8 mouse cellular contexts compared by ENCODE assay signal in the genomic region with DNA sequence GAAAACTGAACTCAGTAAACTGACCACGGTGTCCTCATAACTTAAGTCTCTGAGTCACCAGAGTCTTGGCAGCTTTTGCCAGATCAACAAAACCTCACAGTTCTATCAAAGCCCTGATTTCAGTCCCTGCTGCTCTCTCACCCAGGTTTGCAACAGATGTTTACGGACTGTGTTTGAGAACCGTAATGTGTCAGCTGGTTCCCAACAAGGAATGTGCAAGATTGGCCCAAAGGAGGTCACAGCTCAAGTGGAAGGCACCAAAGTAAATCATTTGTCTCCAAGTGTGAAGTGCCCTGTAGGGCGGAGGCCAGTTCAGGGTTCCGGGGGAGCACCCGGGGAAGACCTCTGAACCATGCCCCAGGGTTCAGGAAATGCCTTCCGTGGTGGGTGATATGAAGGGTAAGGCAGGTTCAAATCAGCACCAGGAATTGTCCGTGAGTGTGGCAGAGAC. TPM values are rescaled to one million over a fixed set of nuclear protein-coding genes. Genes with fewer than 3 reads are reported as not detected.
DNase-seq lines count a peak whose midpoint lies in the region; ATAC-seq and TF ChIP-seq lines count a peak whose summit lies in the region.

No protein-coding gene starts in this region.

- H3K9ac ChIP-seq in heart, adult 2 months (ENCODE audit: low read depth, low read length) = no peak overlapping the region
- no peak overlapping the region for H3K9ac ChIP-seq in neural tube, embryonic 14.5 days (replicated peaks; ENCODE audit: low read depth, low read length)

- TF ChIP-seq EP300 in heart, adult 2 months (IDR thresholded peaks at IDR 0.05; ENCODE audit: insufficient read depth, low read depth, low read length) = no peak

- no peak for TF ChIP-seq CTCF in testis, adult 2 months (IDR thresholded peaks at IDR 0.05; ENCODE audit: control insufficient read depth, insufficient read depth, insufficient replicate concordance, low read depth, low read length)
- TF ChIP-seq CTCF in heart, adult 2 months (IDR thresholded peaks at IDR 0.05) = no peak
- no peak for TF ChIP-seq CTCF in thymus, adult 2 months (IDR thresholded peaks at IDR 0.05; ENCODE audit: borderline replicate concordance, control insufficient read depth, extremely low read depth, insufficient read depth, low read length, poor library complexity)

- no peak for ATAC-seq in neural tube, embryonic 14.5 days (ENCODE audit: low read depth)

- H3K79me2 ChIP-seq in heart, adult 2 months (replicated peaks; ENCODE audit: control insufficient read depth, insufficient read depth, low read length) = no peaks in the 10 kb centered on the region

- H3K4me2 ChIP-seq in neural tube, embryonic 14.5 days (ENCODE audit: low read depth, low read length) = no peak overlapping the region

- DNase-seq in testis, postnatal 10 days (ENCODE audit: low spot score) = no peak
- peak in 1 of 2 experiments; percentile 46 for DNase-seq in heart, adult 2 months
- peak; percentile 90 for DNase-seq in kidney, adult 9 months
- DNase-seq in natural killer cell, adult 2 months (ENCODE audit: low spot score in 2 of 2) = no peak
- no peak for DNase-seq in thymus, postnatal 10 days (ENCODE audit: low spot score in 2 of 2)
- no peak for DNase-seq in thymus, adult 2 months

- TF ChIP-seq POLR2A in testis, adult 2 months (IDR thresholded peaks at IDR 0.05; ENCODE audit: control insufficient read depth, low read depth, low read length) = no peak
- TF ChIP-seq POLR2A in heart, adult 2 months (IDR thresholded peaks at IDR 0.05; ENCODE audit: insufficient read depth, low read depth, low read length) = no peak
- TF ChIP-seq POLR2A in thymus, adult 2 months (IDR thresholded peaks at IDR 0.05; ENCODE audit: control insufficient read depth, extremely low read depth, insufficient read depth, low read length, poor library complexity) = no peak

- no peaks in the 10 kb centered on the region for H3K36me3 ChIP-seq in testis, adult 2 months (ENCODE audit: control insufficient read depth, insufficient read depth, low read length)
- no peaks in the 10 kb centered on the region for H3K36me3 ChIP-seq in heart, adult 2 months (ENCODE audit: control insufficient read depth, insufficient read depth, low read length)
- H3K36me3 ChIP-seq in neural tube, embryonic 14.5 days (ENCODE audit: control insufficient read depth, insufficient read depth, low read length) = no peaks in the 10 kb centered on the region
- H3K36me3 ChIP-seq in thymus, adult 2 months (ENCODE audit: control insufficient read depth, insufficient read depth, low read length) = no peaks in the 10 kb centered on the region

- H3K4me1 ChIP-seq in testis, adult 2 months (ENCODE audit: control insufficient read depth, insufficient read depth, low read length) = peaks cover 10% of the 10 kb centered on the region
- H3K4me1 ChIP-seq in heart, adult 2 months (ENCODE audit: control insufficient read depth, insufficient read depth, low read length) = peaks cover 15% of the 10 kb centered on the region
- H3K4me1 ChIP-seq in neural tube, embryonic 14.5 days (ENCODE audit: control insufficient read depth, insufficient read depth, low read length) = peaks cover 4% of the 10 kb centered on the region; the same call in 1 of the 2 replicates
- peaks cover 3% of the 10 kb centered on the region; the same call in 1 of the 2 replicates for H3K4me1 ChIP-seq in thymus, adult 2 months (replicated peaks; ENCODE audit: control insufficient read depth, insufficient read depth, low read length)

- H3K9me3 ChIP-seq in neural tube, embryonic 14.5 days (ENCODE audit: control insufficient read depth, low read length) = no peaks in the 10 kb centered on the region

- H3K27me3 ChIP-seq in testis, adult 2 months (ENCODE audit: control insufficient read depth, insufficient read depth, low read length) = no peaks in the 10 kb centered on the region
- H3K27me3 ChIP-seq in heart, adult 2 months (ENCODE audit: control insufficient read depth, insufficient read depth, low read length) = no peaks in the 10 kb centered on the region
- no peaks in the 10 kb centered on the region for H3K27me3 ChIP-seq in neural tube, embryonic 14.5 days (ENCODE audit: control insufficient read depth, insufficient read depth, low read length)
- H3K27me3 ChIP-seq in thymus, adult 2 months (ENCODE audit: control insufficient read depth, insufficient read depth, low read length) = no peaks in the 10 kb centered on the region

- intact Hi-C loops in heart, adult 2 months (cut with DNase I) = no loop called here

- no peak overlapping the region for H3K4me3 ChIP-seq in testis, adult 2 months (ENCODE audit: control insufficient read depth, low read depth, low read length)
- H3K4me3 ChIP-seq in heart, adult 2 months = no peak overlapping the region
- H3K4me3 ChIP-seq in neural tube, embryonic 14.5 days (ENCODE audit: low read depth, low read length) = no peak overlapping the region
- H3K4me3 ChIP-seq in thymus, adult 2 months (ENCODE audit: control insufficient read depth, insufficient read depth, low read length) = no peak overlapping the region

- H3K27ac ChIP-seq in testis, adult 2 months (ENCODE audit: control insufficient read depth, insufficient read depth, low read depth, low read length) = peak overlapping the region; percentile 52
- peak overlapping the region; percentile 41 for H3K27ac ChIP-seq in heart, adult 2 months
- peak overlapping the region; percentile 55; the same call in 1 of the 2 replicates for H3K27ac ChIP-seq in neural tube, embryonic 14.5 days (ENCODE audit: low read depth, low read length)
- H3K27ac ChIP-seq in thymus, adult 2 months (ENCODE audit: control insufficient read depth, insufficient read depth, low read length) = no peak overlapping the region

- WGBS in heart, adult 2 months = 52% methylated on average over 8 of the region's 8 CpGs
- WGBS in neural tube, embryonic 14.5 days = 63% methylated on average over 8 of the region's 8 CpGs
- 92% methylated on average over 8 of the region's 8 CpGs for WGBS in thymus, adult 2 months

RNA-seq across cellular contexts. Expression of gene Kdm7a, which starts 36.9 kb away (rescaled TPM):
- polyA plus RNA-seq in testis, adult 2 months (2012; rRNA removed) = 3.9 and 5.1 TPM in 2 replicates
- 10 to 100 TPM; 18.5 to 20.5 TPM for total RNA-seq in heart, adult 2 months (2021)
- 2.5 and 5.9 TPM in 2 replicates for polyA plus RNA-seq in heart, adult 2 months (2012; rRNA removed)
- 5.8 and 10.1 TPM in 2 replicates for polyA plus RNA-seq in neural tube, embryonic 14.5 days (2014; fragmentation: Nextera tagmentation; extraction: Ambion mirVana)
- polyA plus RNA-seq in thymus, adult 2 months (2012; rRNA removed) = 3.5 and 3.7 TPM in 2 replicates
